Mouse (Mus musculus) intestine, embryonic 15.5 days (tissue): Measurements from ENCODE around the gene Rarb. TPM values are rescaled to one million over a fixed set of nuclear protein-coding genes. Genes with fewer than 3 reads are reported as not detected.

Experiments
- ATAC-seq: fragments of 200-750 bp; cut with Nextera tagmentation; 2 replicates; pipeline ENCODE4 v1.8.0; 2017; ENCODE audit warnings: moderate TSS enrichment, moderate library complexity
- H3K27ac ChIP-seq: fragments of 300-500 bp; sonication (generic); 2 replicates; pipeline ENCODE4 v1.5.1; 2015; ENCODE audit warnings: mild to moderate bottlenecking, inconsistent platforms
- H3K27me3 ChIP-seq: fragments of 300-500 bp; sonication (generic); replicated peaks from 2 replicates; pipeline ENCODE4 v1.6.1; 2015; ENCODE audit warnings: inconsistent platforms
- H3K36me3 ChIP-seq: fragments of 300-500 bp; sonication (generic); 2 replicates; pipeline ENCODE4 v1.6.1; 2015; ENCODE audit warnings: inconsistent platforms
- H3K4me1 ChIP-seq: fragments of 300-500 bp; sonication (generic); replicated peaks from 2 replicates; pipeline ENCODE4 v1.6.1; 2015; ENCODE audit warnings: inconsistent platforms
- H3K4me2 ChIP-seq: fragments of 300-500 bp; sonication (generic); replicated peaks from 2 replicates; pipeline ENCODE4 v1.6.1; 2015; ENCODE audit warnings: mild to moderate bottlenecking, inconsistent platforms
- H3K4me3 ChIP-seq: fragments of 300-500 bp; sonication (generic); replicated peaks from 2 replicates; pipeline ENCODE4 v1.5.1; 2015; ENCODE audit warnings: inconsistent platforms
- H3K9ac ChIP-seq: fragments of 300-500 bp; sonication (generic); 2 replicates; pipeline ENCODE4 v1.6.1; 2015; ENCODE audit warnings: inconsistent platforms
- H3K9me3 ChIP-seq: fragments of 300-500 bp; sonication (generic); 2 replicates; pipeline ENCODE4 v1.6.1; 2016; ENCODE audit warnings: inconsistent platforms
- WGBS: fragments of 180-500 bp; shearing (Covaris S2); methylation state at CpG from one replicate; pipeline ENCODE4 v1.1.7; 2015; 5-methylcytosine and 5-hydroxymethylcytosine counted together
- polyA plus RNA-seq: library from polyadenylated mRNA; unstranded; fragments of >200 nt; fragmentation: Nextera tagmentation; extraction: Ambion mirVana; gene quantifications from 2 replicates; pipeline ENCODE4 v1.2.1, GENCODE M21; 2015

The Rarb gene
- polyA plus RNA-seq, 1 experiment from 2014 or later, result 10.2 TPM

GRCm38 (mm10) chr14:16569506-16570001 is 249.4 kb downstream of the Rarb start:
- Histone ChIP-seq H3K9me3 (no peaks in the 10 kb centered on the region), H3K27me3 (no peaks in the 10 kb centered on the region), H3K4me2 (no peak overlapping the region), H3K4me1 (0 out of 2 replicates have a peak, but pooled peaks cover 12% of the 10 kb centered on the region), H3K36me3 (no peaks in the 10 kb centered on the region), H3K9ac (no peak overlapping the region), H3K27ac (no peak overlapping the region), H3K4me3 (no peak overlapping the region)
- no peak for ATAC-seq
- WGBS, result 46% methylated on average over 7 of the region's 7 CpGs

GRCm38 (mm10) chr14:16566920-16567319 is 252.0 kb downstream of the Rarb start:
- Histone ChIP-seq H3K9ac (no peak overlapping the region), H3K4me1 (0 out of 2 replicates have a peak, but pooled peaks cover 3% of the 10 kb centered on the region), H3K27me3 (no peaks in the 10 kb centered on the region), H3K9me3 (no peaks in the 10 kb centered on the region), H3K4me3 (no peak overlapping the region), H3K4me2 (no peak overlapping the region), H3K36me3 (no peaks in the 10 kb centered on the region), H3K27ac (no peak overlapping the region)
- no peak for ATAC-seq
- WGBS, result 71% methylated on average over 1 of the region's 1 CpGs

GRCm38 (mm10) chr14:16563912-16564311 is 255.0 kb downstream of the Rarb start:
- no peak overlapping the region for H3K27ac ChIP-seq
- no peaks in the 10 kb centered on the region for H3K9me3 ChIP-seq
- no peaks in the 10 kb centered on the region for H3K4me1 ChIP-seq
- no peak overlapping the region for H3K4me2 ChIP-seq
- ATAC-seq, result no peak
- H3K27me3 ChIP-seq, result no peaks in the 10 kb centered on the region
- no peak overlapping the region for H3K4me3 ChIP-seq
- 83% methylated on average over 2 of the region's 2 CpGs for WGBS
- no peak overlapping the region for H3K9ac ChIP-seq
- no peaks in the 10 kb centered on the region for H3K36me3 ChIP-seq

GRCm38 (mm10) chr14:16561496-16562170 is 257.3 kb downstream of the Rarb start:
- Histone ChIP-seq H3K4me2 (no peak overlapping the region), H3K36me3 (no peaks in the 10 kb centered on the region), H3K4me3 (no peak overlapping the region), H3K27ac (no peak overlapping the region), H3K4me1 (no peaks in the 10 kb centered on the region), H3K9ac (no peak overlapping the region), H3K27me3 (no peaks in the 10 kb centered on the region), H3K9me3 (no peaks in the 10 kb centered on the region)
- 78% methylated on average over 6 of the region's 6 CpGs for WGBS
- no peak for ATAC-seq

- H3K9ac ChIP-seq, result no peak overlapping the region
- no peaks in the 10 kb centered on the region for H3K36me3 ChIP-seq
- no peak for ATAC-seq
- no peak overlapping the region for H3K4me2 ChIP-seq
- peaks cover 7% of the 10 kb centered on the region for H3K4me1 ChIP-seq
- no peaks in the 10 kb centered on the region for H3K27me3 ChIP-seq
- 58% methylated on average over 12 of the region's 12 CpGs for WGBS
- no peak overlapping the region for H3K27ac ChIP-seq
- H3K4me3 ChIP-seq, result no peak overlapping the region
- no peaks in the 10 kb centered on the region for H3K9me3 ChIP-seq
Observed at GRCm38 (mm10) chr14:16559294-16560217, 259.4 kb downstream of the Rarb start.

GRCm38 (mm10) chr14:16558033-16558432 is 260.9 kb downstream of the Rarb start:
- Histone ChIP-seq H3K9ac (no peak overlapping the region), H3K4me3 (no peak overlapping the region), H3K27ac (no peak overlapping the region), H3K4me2 (no peak overlapping the region), H3K9me3 (no peaks in the 10 kb centered on the region), H3K4me1 (peaks cover 7% of the 10 kb centered on the region), H3K36me3 (no peaks in the 10 kb centered on the region), H3K27me3 (no peaks in the 10 kb centered on the region)
- WGBS, result 89% methylated on average over 2 of the region's 2 CpGs
- ATAC-seq, result no peak

GRCm38 (mm10) chr14:16554643-16555459 is 264.1 kb downstream of the Rarb start:
- no peaks in the 10 kb centered on the region for H3K9me3 ChIP-seq
- H3K4me1 ChIP-seq, result peaks cover 7% of the 10 kb centered on the region
- H3K36me3 ChIP-seq, result no peaks in the 10 kb centered on the region
- H3K4me3 ChIP-seq, result no peak overlapping the region
- no peak overlapping the region for H3K4me2 ChIP-seq
- no peaks in the 10 kb centered on the region for H3K27me3 ChIP-seq
- WGBS, result 39% methylated on average over 12 of the region's 12 CpGs
- no peak overlapping the region for H3K9ac ChIP-seq
- H3K27ac ChIP-seq, result no peak overlapping the region
- ATAC-seq, result peak; percentile 51

GRCm38 (mm10) chr14:16554319-16554642 is 264.7 kb downstream of the Rarb start:
- 61% methylated on average over 1 of the region's 1 CpGs for WGBS
- Histone ChIP-seq H3K36me3 (no peaks in the 10 kb centered on the region), H3K9ac (no peak overlapping the region)

GRCm38 (mm10) chr14:16552293-16552692 is 266.7 kb downstream of the Rarb start:
- peaks cover 7% of the 10 kb centered on the region for H3K4me1 ChIP-seq
- no peak overlapping the region for H3K4me3 ChIP-seq
- H3K4me2 ChIP-seq, result no peak overlapping the region
- no peak for ATAC-seq
- H3K9me3 ChIP-seq, result no peaks in the 10 kb centered on the region
- no peak overlapping the region for H3K9ac ChIP-seq
- H3K36me3 ChIP-seq, result no peaks in the 10 kb centered on the region
- no peaks in the 10 kb centered on the region for H3K27me3 ChIP-seq
- WGBS, result 72% methylated on average over 1 of the region's 1 CpGs
- no peak overlapping the region for H3K27ac ChIP-seq

More at GRCm38 (mm10) chr14:16554319-16554642, 264.7 kb downstream of the Rarb start:
- Histone ChIP-seq H3K4me2 (no peak overlapping the region), H3K4me1 (peaks cover 7% of the 10 kb centered on the region), H3K27ac (no peak overlapping the region), H3K9me3 (no peaks in the 10 kb centered on the region), H3K4me3 (no peak overlapping the region), H3K27me3 (no peaks in the 10 kb centered on the region)
- no peak for ATAC-seq

- Histone ChIP-seq H3K4me2 (no peak overlapping the region), H3K27ac (no peak overlapping the region), H3K9me3 (no peaks in the 10 kb centered on the region), H3K4me1 (peaks cover 7% of the 10 kb centered on the region), H3K4me3 (no peak overlapping the region), H3K36me3 (no peaks in the 10 kb centered on the region), H3K9ac (no peak overlapping the region), H3K27me3 (no peaks in the 10 kb centered on the region)
- no peak for ATAC-seq
- WGBS, result 100% methylated on average over 1 of the region's 1 CpGs
Observed at GRCm38 (mm10) chr14:16551843-16552242, 267.1 kb downstream of the Rarb start.

GRCm38 (mm10) chr14:16548200-16548576 is 270.8 kb downstream of the Rarb start:
- Histone ChIP-seq H3K4me2 (no peak overlapping the region), H3K9me3 (no peaks in the 10 kb centered on the region), H3K4me3 (no peak overlapping the region), H3K36me3 (no peaks in the 10 kb centered on the region), H3K27me3 (no peaks in the 10 kb centered on the region), H3K27ac (no peak overlapping the region), H3K4me1 (no peaks in the 10 kb centered on the region), H3K9ac (no peak overlapping the region)
- WGBS, result 89% methylated on average over 8 of the region's 8 CpGs
- ATAC-seq, result no peak
